Mouse (Mus musculus) kidney, adult 2 months (tissue): ENCODE measurements around the gene Pidd1.

Experiments used
- CTCF ChIP-seq: fragments of 200-500 bp; conservative IDR thresholded peaks from 2 replicates; pipeline ENCODE4 v1.5.1; 2011; ENCODE audit warnings: low read depth, mild to moderate bottlenecking, control low read depth, low read length, moderate library complexity, mixed read lengths; ENCODE audit not compliant: insufficient read depth, insufficient read length
- POLR2A ChIP-seq: fragments of 200-500 bp; IDR thresholded peaks from one replicate; pipeline ENCODE4 v1.6.1; 2011; ENCODE audit warnings: low read depth, low read length, control low read depth

DNA sequence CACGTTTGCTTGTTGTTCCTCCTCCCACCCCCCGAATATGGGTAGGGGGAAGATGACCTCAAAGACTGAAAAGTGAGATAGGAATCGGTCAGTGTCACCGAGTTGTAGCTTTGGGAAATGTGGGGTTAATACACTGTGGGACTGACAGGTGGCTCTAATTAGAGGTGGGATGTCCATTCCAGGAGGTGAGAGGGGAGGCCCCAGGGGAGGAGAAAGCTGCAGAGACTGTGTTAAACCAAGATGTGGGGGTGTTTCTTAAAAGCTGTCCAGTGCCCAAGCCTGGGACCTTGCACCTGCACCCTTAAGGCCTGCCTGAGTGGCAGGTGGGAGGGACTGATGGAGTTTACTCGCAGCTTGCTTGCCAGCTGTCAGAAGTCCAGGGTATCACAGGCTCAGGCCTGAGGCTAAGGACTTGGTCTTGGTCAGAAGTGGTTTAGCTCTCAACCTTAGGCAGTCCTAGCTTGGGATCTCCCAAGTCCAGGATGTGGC is 18.6 kb upstream of the Pidd1 start:
- TF ChIP-seq POLR2A (no peak), CTCF (no peak)
